10 mouse cellular contexts compared by ENCODE assay signal in genomic region chr2:33179930-33180630, GRCm38 (mm10). TPM values are rescaled to one million over a fixed set of nuclear protein-coding genes. Genes with fewer than 3 reads are reported as not detected.
DNase-seq lines count a peak whose midpoint lies in the region; ATAC-seq and TF ChIP-seq lines count a peak whose summit lies in the region.
"Had no signal": no experiment of that assay in that cellular context is flagged by ENCODE, and none has a peak within 500 bp of the region (broad histone marks: within the 10 kb centered on the region; RNA-seq: fewer than 3 reads in every experiment).

No protein-coding gene starts in this region.

- no peak for TF ChIP-seq POLR2A in spleen, adult 2 months (IDR thresholded peaks at IDR 0.05; ENCODE audit: low read depth, low read length)

- no peak overlapping the region for H3K9ac ChIP-seq in embryonic facial prominence, embryonic 12.5 days
- no peak overlapping the region for H3K9ac ChIP-seq in stomach, postnatal 0 days (ENCODE audit: low read length)

- ATAC-seq in embryonic facial prominence, embryonic 12.5 days (ENCODE audit: insufficient number of reproducible peaks, insufficient read depth, low FRiP score, low TSS enrichment): no peak
- peak; percentile 51 for ATAC-seq in stomach, postnatal 0 days (ENCODE audit: low FRiP score, low TSS enrichment)

- peak overlapping the region; percentile 60; the same call in 1 of the 2 replicates for H3K27ac ChIP-seq in embryonic facial prominence, embryonic 12.5 days
- H3K27ac ChIP-seq in embryonic facial prominence, embryonic 10.5 days (replicated peaks): no peak overlapping the region
- peak overlapping the region; percentile 29; the same call in 1 of the 2 replicates for H3K27ac ChIP-seq in spleen, adult 2 months (ENCODE audit: insufficient read depth, low read length)
- 0 out of 2 replicates have a peak overlapping the region, but pooled peaks have one; percentile 35 for H3K27ac ChIP-seq in stomach, postnatal 0 days (replicated peaks)

- H3K4me2 ChIP-seq in embryonic facial prominence, embryonic 12.5 days (replicated peaks): no peak overlapping the region
- no peak overlapping the region for H3K4me2 ChIP-seq in stomach, postnatal 0 days (replicated peaks; ENCODE audit: low read depth)

- H3K36me3 ChIP-seq in embryonic facial prominence, embryonic 12.5 days: no peaks in the 10 kb centered on the region
- H3K36me3 ChIP-seq in embryonic facial prominence, embryonic 10.5 days (replicated peaks): no peaks in the 10 kb centered on the region
- H3K36me3 ChIP-seq in spleen, adult 2 months (ENCODE audit: control insufficient read depth, insufficient read depth, low read length): no peaks in the 10 kb centered on the region
- no peaks in the 10 kb centered on the region for H3K36me3 ChIP-seq in stomach, postnatal 0 days (ENCODE audit: control insufficient read depth, insufficient read depth, low read length)

- no peaks in the 10 kb centered on the region for H3K27me3 ChIP-seq in embryonic facial prominence, embryonic 12.5 days
- no peaks in the 10 kb centered on the region for H3K27me3 ChIP-seq in embryonic facial prominence, embryonic 10.5 days (replicated peaks; ENCODE audit: low read depth, poor library complexity, severe bottlenecking)
- H3K27me3 ChIP-seq in spleen, adult 2 months (ENCODE audit: control insufficient read depth, insufficient read depth, low read length): no peaks in the 10 kb centered on the region
- no peaks in the 10 kb centered on the region for H3K27me3 ChIP-seq in stomach, postnatal 0 days (ENCODE audit: control insufficient read depth, insufficient read depth, low read length)

- TF ChIP-seq CTCF in spleen, adult 2 months (IDR thresholded peaks at IDR 0.05; ENCODE audit: extremely low read depth, insufficient read depth, insufficient read length, insufficient replicate concordance): no peak
- TF ChIP-seq CTCF in stomach, postnatal 0 days (IDR thresholded peaks at IDR 0.05; ENCODE audit: low read depth): no peak

- DNase-seq in embryonic facial prominence, embryonic 10.5 days (ENCODE audit: low spot score): no peak
- DNase-seq in spleen, adult 2 months (ENCODE audit: low read depth in 1 of 2, low spot score in 2 of 2): no peak
- DNase-seq in spleen, postnatal 4 days (ENCODE audit: low spot score in 2 of 2): no peak
- DNase-seq in kidney, postnatal 14 days: peak; percentile 71
- no peak for DNase-seq in stomach, postnatal 0 days (ENCODE audit: low spot score)
- DNase-seq in thymus, postnatal 25 days: no peak
- no peak for DNase-seq in frontal cortex, postnatal 25 days (ENCODE audit: low spot score in 2 of 2)

- WGBS in embryonic facial prominence, embryonic 12.5 days: 59% methylated on average over 16 of the region's 16 CpGs
- 69% methylated on average over 16 of the region's 16 CpGs for WGBS in embryonic facial prominence, embryonic 10.5 days
- WGBS in spleen, adult 2 months: 83% methylated on average over 16 of the region's 16 CpGs
- WGBS in stomach, postnatal 0 days: 45% methylated on average over 16 of the region's 16 CpGs

- TF ChIP-seq EP300 in stomach, postnatal 0 days (optimal IDR thresholded peaks at IDR 0.05): no peak

- H3K4me1 ChIP-seq in embryonic facial prominence, embryonic 12.5 days: peaks cover 30% of the 10 kb centered on the region
- peaks cover 36% of the 10 kb centered on the region for H3K4me1 ChIP-seq in embryonic facial prominence, embryonic 10.5 days
- peaks cover 7% of the 10 kb centered on the region; the same call in 1 of the 2 replicates for H3K4me1 ChIP-seq in spleen, adult 2 months (ENCODE audit: control insufficient read depth, insufficient read depth, insufficient read length)
- H3K4me1 ChIP-seq in stomach, postnatal 0 days (replicated peaks; ENCODE audit: control insufficient read depth, insufficient read depth): peaks cover 7% of the 10 kb centered on the region; the same call in 1 of the 2 replicates

- H3K4me3 ChIP-seq in embryonic facial prominence, embryonic 12.5 days: no peak overlapping the region
- no peak overlapping the region for H3K4me3 ChIP-seq in embryonic facial prominence, embryonic 10.5 days
- H3K4me3 ChIP-seq in spleen, adult 2 months (ENCODE audit: extremely low read depth, insufficient read depth, insufficient read length): no peak overlapping the region
- no peak overlapping the region for H3K4me3 ChIP-seq in stomach, postnatal 0 days (ENCODE audit: low read depth, low read length)
- H3K4me3 ChIP-seq: erythroblast, embryonic 14.5 days; myocyte had no signal

- no peaks in the 10 kb centered on the region for H3K9me3 ChIP-seq in embryonic facial prominence, embryonic 12.5 days
- H3K9me3 ChIP-seq in embryonic facial prominence, embryonic 10.5 days: no peaks in the 10 kb centered on the region
- no peaks in the 10 kb centered on the region for H3K9me3 ChIP-seq in stomach, postnatal 0 days (ENCODE audit: control insufficient read depth, low read length)

RNA-seq across cellular contexts. Expression of gene Angptl2, which starts 35.8 kb away (rescaled TPM):
- polyA plus RNA-seq in embryonic facial prominence, embryonic 12.5 days (2016; fragmentation: Nextera tagmentation; extraction: Ambion mirVana): 42.6 and 43.9 TPM in 2 replicates
- 30.1 and 33.8 TPM in 2 replicates for polyA plus RNA-seq in embryonic facial prominence, embryonic 10.5 days (2016; fragmentation: Nextera tagmentation; extraction: Ambion mirVana)
- polyA plus RNA-seq in spleen, adult 2 months (2012; rRNA removed): 36.2 and 39.6 TPM in 2 replicates
- polyA plus RNA-seq in stomach, postnatal 0 days (2015; fragmentation: Nextera tagmentation; extraction: Ambion mirVana): 35.3 and 37.3 TPM in 2 replicates
- polyA plus RNA-seq: erythroblast, embryonic 14.5 days had no signal

RNA-seq across cellular contexts. Expression of gene Garnl3, which starts 48.6 kb away (rescaled TPM):
- 12.3 and 14.3 TPM in 2 replicates for polyA plus RNA-seq in embryonic facial prominence, embryonic 12.5 days (2016; fragmentation: Nextera tagmentation; extraction: Ambion mirVana)
- 5.7 and 10.6 TPM in 2 replicates for polyA plus RNA-seq in embryonic facial prominence, embryonic 10.5 days (2016; fragmentation: Nextera tagmentation; extraction: Ambion mirVana)
- polyA plus RNA-seq in spleen, adult 2 months (2012; rRNA removed): 1.9 and 2.3 TPM in 2 replicates
- 5.6 and 6.7 TPM in 2 replicates for polyA plus RNA-seq in stomach, postnatal 0 days (2015; fragmentation: Nextera tagmentation; extraction: Ambion mirVana)
- polyA plus RNA-seq: erythroblast, embryonic 14.5 days had no signal
